Mouse (Mus musculus): ENCODE data around the gene Adamts16. TPM values are rescaled to one million over a fixed set of nuclear protein-coding genes. Genes with fewer than 3 reads are reported as not detected.
A peak's percentile ranks its signal among the peaks of the same experiment; 100 is the strongest.

The Adamts16 gene
- total RNA-seq, 2 experiments from 2014 or later: 0.24 to 0.29 TPM

DNA sequence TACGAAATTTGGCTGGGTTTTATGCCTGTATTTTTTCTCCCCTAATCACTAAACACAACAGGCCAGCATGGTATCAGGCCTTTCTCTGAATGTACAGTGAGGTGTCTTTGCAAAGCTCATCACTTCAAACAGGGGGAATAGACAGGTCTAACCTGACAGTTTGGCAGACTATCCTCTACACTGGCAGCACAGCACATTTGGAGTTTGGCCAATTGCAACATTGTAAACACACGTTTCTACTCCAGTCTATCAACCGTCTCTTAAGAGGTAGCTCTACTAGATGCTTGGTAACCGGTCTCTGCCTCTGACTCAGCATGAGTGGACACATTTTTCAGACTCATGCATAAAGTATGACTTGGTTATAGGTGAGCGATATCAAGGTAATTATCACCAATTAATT is 4.0 kb downstream of the Adamts16 start:
- DNase-seq: no peak
- intact Hi-C loops (cut with DNase I): no loop called here

DNA sequence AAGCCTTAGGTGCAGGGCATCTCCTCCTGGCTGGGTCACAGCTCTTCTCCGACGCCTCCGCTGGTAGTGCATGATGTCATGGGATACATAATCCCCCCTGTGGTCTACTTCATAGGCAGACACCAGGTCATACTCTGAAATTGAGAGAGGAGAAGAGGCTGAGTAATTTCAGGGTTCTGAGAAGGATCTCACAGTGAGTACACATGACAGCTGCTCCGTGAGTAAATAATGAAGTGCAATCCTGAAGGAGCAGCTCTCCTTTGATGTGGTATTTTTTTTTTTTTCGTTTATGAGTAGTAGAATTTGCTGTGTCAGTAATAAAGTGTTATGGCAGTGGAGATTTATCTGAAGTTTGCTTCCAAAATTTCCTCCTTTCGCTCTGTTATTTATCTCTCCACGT is 5.4 kb downstream of the Adamts16 start:
- intact Hi-C loops (cut with DNase I): no loop called here
- DNase-seq: no peak

DNA sequence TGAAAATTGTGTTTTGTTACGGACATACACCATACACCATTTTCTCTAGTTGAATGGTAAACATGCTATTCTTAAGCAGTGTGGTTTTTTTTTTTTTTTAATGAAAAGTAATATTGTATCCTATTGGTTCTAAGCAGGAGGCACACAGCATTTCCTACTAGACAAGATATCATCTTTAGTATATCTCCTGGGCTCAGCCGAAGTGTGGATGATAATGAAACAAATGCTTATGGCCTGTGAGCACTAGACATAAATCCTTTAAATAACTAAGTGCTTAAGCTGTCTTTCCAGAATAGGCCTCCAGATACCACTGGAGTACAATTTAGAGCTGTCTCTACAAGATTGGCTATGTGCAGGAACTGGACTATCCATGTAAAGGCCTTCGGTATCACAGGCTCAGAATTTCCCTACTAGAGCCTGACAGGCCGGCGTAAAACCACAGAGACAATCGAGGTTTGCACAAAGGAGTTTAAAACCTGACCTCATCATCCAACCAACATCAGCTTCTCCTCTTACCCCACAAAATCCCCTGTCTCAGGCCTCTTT is 8.9 kb downstream of the Adamts16 start:
- intact Hi-C loops (cut with DNase I): no loop called here
- no peak for DNase-seq

DNA sequence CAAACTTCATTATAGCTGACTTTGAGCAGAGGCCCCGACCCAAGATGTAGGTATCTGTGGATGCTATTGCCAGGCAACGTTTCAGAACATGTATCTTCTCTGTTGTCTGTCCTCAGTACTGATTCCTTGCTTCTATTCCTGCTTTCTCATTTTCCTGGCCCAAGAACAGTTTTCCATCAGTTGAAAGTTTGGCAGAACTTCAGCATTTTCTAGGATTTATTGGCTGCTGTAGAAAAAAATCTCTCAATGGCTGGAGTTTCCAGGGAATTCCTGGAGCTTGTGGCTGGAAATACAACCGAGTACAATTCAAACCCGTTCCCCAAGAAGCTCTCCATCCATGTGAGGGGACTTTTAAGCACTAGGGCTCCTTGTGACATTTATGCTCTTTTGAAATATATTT is 10.6 kb downstream of the Adamts16 start:
- intact Hi-C loops (cut with DNase I): no loop called here
- DNase-seq: no peak

DNA sequence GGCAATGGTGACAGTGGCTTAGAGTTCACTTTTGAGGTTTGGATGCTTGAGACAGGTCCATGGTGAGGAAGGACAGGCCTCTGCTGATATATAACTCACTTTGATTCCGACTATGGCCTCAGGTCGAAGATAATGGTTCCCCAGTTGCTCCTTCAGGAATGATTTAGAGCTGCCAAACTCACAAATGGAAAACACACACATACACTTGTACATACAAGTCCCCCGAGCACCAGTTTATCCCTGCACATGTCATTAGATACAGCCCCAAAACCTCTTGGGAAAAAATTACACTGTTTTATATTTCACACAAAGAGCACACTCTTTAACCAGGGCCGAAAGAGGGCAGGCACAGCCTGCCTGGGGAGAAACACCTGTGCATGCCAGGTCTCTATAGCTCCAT is 14.1 kb downstream of the Adamts16 start:
- intact Hi-C loops (cut with DNase I): no loop called here
- no peak for DNase-seq

DNA sequence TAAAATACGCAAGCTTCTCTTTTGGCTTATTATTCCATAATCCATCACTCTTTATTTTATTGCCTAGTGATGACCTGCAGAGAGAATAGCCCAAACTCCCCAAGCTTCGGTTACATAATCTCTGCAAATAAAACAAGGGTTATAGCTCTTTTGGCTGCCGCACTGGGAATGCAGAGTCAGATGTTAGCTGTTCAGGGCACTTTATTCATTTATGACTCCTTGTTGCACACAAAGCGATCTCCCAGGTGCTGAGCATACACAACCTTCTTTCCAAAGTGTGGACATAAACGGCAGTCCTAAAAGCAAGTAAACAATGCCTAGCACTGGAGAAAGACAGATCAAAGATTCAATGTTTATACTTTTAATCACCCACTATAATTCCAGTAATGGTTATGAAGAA is 16.3 kb downstream of the Adamts16 start:
- DNase-seq: no peak
- intact Hi-C loops (cut with DNase I): no loop called here

DNA sequence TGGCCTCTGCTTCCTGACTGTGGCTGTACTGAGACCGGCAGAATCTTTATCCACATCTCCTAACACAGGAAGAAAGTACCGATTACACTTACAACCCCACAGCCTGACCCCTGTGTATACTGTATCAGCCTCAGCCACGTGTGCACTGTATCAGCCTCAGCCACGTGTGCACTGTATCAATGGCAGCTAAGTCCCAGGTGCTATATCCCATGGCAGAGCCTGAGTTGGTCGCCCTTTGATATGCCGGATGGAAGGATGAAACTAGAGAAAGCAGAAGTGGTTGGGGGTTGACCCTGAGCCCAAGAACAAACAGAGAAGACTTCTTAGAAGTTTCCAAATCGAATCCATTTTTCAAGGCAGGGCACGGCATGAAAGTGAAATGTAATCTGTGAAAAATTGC is 17.9 kb downstream of the Adamts16 start:
- intact Hi-C loops (cut with DNase I): no loop called here
- DNase-seq: no peak

DNA sequence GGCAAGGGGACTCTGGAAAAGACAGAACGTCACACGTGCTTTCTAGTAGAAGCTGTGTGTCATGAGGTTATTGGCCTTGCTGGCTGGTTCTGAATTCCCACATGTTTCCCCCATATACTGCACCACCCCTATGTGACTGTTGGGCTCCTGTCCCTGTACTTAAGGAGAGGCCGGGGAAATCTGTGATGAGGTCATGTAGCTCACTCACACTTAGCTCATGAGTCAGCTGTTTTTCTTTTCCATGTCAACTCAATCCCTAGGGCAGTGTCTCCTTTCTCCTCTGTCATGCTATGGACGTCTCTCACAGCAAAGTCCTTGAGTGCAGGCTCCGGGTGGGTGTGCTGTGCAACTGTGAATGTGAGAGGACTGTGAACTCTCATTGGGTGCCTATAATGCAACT is 22.6 kb downstream of the Adamts16 start:
- no peak for DNase-seq
- intact Hi-C loops (cut with DNase I): no loop called here

DNA sequence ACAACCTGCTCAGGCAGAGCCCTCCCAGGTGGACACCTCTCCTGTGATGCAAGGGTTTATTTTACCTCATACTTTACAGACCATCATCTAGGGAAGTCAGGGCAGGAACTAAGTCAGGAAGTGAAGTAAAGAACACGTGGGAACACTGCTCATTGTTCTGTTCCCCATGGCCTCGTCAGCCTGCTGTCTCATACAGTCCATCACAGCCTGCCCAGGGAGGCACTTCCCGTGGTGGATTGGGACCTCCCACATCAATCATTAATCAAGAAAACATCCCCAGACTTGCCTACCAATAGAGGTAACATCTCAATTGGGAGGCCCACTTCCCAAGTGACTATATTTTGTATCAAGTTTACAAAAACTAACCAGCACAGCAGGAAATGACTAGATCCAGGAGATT is 27.2 kb downstream of the Adamts16 start:
- no peak for DNase-seq
- intact Hi-C loops (cut with DNase I): no loop called here

DNA sequence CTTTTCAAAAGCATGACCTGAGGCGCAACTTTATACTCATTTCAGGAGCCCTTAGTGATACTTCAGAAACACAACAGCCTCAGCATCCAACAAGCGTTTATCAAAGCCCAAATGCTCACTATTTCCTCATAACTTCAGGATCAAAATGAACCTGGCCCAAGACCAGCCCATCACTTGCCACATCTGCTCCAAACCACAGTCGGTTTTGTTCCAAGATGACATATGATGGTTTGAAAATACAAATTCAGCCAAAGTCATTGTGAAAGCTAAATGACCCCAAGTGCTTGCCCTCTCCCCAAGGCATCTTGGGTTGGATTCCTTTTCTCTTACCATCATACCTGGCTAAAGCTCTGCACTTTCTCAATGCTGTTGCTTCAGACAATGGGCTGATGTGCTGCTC is 36.1 kb downstream of the Adamts16 start:
- DNase-seq: no peak
- intact Hi-C loops (cut with DNase I): no loop called here

DNA sequence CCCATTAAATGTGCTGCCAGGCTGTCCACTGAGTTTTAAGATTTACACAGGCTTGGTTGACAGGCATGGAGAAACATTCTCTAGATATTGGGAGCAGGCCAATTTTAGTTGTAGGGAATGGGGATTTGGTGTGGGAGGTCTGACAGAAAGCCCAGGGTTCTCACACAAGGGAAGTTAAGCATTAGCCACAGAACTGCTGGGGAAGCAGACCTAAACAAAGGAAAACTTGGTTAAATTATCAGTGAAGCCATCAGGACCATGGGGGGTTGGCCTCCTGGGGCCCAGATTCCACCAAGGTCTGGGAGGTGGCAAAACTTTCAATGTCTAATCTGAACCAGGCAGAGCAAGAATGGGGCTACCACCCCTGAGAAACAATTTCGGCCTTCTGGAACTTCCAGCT is 38.8 kb downstream of the Adamts16 start:
- no peak for DNase-seq
- intact Hi-C loops (cut with DNase I): no loop called here

DNA sequence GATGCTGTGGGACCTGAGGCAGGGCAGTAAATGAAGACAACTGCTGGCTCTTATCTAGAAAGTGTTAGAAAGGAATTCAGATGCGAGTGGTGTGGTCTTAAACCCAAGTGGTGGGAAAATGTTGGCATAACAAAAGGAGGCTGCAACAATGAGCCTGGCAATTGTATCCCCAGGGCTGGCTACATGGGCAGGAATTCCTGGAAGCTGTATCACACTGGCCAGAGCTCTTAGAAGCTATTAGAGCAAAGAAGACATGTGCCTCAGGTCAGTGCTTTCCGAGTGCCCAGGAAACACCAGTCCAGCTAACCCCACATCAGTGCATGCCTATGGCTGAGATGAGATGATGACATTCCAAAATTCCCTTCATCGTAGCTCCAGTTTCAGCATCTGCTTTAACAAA is 42.3 kb downstream of the Adamts16 start:
- intact Hi-C loops (cut with DNase I): no loop called here
- DNase-seq: no peak

DNA sequence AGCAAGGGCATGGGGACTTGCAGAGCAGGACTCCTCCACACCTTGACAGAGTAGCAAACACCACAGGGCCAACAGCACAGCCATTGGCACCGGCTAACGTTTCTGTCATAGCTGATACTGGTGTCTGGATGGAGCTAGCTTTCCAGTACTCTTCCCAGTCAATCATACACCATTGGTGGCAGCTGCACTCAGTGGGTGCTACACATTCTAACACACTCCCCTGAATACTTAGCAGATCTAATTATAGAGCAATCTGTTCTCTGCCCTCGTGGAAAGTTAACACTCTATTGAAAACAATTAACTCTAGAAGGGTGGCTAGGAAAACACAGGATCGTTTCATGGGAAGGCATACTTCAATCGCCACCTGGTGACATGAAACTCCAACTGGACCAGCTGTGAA is 43.2 kb downstream of the Adamts16 start:
- DNase-seq: no peak

DNA sequence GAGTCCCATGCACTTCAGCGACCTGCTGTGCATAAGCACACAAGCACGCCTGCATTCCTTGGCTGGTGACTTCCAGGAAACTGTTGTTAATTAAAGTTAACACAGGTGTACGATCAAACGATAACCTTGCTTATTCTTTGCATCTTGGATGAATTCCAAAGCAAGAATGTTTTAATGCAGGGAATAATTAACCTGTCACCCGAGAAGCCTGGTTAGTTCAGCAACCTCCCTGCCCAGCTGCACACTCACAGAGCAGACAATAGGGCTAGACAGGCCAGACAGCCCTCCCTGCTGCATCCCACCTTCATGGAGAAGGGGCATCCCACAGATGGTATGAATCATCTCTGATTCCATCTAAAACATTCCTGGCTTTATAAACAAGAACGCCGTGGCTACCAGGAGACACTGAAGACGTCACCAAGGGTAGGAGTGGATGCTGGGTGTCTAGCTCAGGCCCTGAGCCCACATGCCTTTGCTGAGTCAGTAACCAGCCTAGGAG is 47.5 kb downstream of the Adamts16 start:
- DNase-seq: no peak
- intact Hi-C loops (cut with DNase I): no loop called here

More for the DNA sequence above, 43.2 kb downstream of the Adamts16 start:
- intact Hi-C loops (cut with DNase I): no loop called here

DNA sequence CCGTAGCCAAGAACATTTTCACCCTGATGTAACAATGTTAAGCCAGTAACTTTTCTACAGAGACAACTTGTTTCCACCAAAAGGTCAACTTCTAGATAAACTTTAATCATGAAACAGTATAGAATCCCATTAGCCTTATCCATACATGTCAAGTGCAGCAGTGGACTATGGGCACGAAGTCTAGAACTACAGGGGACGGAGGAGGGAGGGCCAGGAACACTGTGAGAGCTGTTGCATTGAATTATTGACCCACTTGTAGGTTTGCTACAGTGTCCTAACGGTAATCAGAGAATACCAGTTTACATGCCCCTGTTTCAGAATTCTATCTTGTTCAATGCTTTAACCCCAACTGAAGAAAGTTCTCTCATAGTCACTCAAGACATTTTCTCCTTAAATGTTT is 48.0 kb downstream of the Adamts16 start:
- intact Hi-C loops (cut with DNase I): no loop called here
- DNase-seq: no peak

DNA sequence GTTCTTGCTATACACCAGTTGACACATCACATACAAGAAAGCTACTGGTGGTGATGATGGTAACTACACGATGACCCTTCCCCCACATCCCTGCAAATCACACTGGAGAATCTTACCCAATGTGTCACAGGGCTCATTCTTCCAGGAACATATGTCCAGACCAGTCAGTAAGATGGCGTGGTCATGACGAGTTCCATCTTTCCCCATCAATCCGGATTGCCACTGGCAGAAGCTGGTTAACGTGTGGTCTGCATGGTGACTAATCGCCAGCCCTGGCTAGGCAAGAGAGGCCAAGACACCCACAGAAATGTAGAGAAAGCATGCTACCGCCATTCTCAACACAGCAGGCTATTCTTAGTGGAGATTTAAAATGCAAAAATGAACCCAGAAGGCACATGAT is 48.7 kb downstream of the Adamts16 start:
- intact Hi-C loops (cut with DNase I): no loop called here
- DNase-seq: no peak

DNA sequence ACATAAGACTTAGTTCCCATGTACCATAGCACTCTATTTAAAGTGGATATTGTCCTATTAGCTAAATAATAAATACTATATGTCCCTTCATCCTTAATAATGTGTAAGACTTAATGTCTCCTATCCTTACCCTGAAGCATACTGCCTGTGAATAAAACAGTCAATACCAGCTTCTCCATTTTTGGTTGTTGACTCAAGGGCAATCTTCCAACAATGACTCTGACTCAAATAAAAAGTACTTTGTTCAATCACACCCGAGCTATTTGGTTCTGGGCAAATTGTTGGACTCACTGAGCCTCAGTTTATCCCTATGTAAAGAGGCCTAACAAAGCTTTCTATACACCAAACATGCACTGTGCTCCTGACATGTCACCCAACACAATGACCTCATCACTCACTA is 51.8 kb downstream of the Adamts16 start:
- DNase-seq: no peak
- intact Hi-C loops (cut with DNase I): no loop called here

DNA sequence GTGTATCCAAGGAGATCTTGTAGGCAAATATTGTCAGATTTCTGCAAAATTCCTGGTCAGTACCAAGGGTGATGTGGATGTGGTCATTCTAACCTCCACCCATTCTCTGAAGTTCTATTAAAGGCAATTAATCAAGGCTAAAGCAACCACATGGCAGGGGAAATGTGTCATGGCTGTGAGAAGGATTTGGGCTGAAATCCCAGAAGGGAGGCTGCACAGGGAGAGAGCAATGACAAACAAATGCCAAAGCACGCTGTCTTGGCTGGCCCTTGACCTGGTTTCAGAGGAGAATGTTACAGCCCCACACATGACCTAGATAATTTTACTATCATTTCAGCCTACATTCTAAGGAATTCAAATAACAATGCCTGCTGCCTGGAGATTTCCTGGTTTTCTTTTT is 52.6 kb downstream of the Adamts16 start:
- DNase-seq: peak in 1 of 2 experiments; percentile 13
- intact Hi-C loops (cut with DNase I): no loop called here

DNA sequence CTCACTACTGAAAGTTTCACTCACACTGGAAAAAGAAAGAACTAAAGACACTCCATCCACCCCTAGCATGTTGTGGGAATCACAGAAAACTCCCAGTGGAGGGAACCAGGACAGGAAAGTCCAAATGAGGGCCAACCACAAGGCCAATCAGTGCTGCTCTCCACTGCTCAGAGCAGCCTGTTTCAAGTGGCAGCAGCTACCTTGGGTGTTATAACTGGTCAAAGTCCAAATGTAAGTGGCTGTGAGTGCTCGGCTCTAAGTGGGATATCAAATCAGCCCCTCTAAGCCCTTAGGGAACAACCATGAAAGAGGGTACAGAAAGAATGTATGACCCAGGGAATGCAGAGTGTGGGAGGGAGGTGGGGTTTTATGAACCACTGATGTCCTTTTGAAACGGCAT is 56.5 kb downstream of the Adamts16 start:
- DNase-seq: no peak
- intact Hi-C loops (cut with DNase I): no loop called here

DNA sequence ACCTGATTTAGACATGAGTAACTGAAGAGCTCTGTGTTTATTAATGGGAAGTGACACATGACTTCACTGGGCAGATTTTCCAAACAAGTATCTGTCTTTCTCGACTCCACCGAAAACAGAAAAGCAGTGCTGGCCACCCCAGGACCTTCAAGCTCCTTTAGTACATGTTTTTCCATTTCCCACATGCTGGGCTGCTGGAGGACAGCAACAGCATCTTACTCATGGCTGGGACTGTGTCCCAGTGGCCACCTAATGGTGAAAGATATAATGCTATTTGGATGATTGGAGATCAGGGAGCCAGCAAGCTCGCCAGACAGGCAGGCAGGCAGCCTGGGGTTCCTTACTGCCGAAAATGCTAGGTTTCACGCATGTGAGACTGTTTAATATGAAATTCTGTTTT is 57.5 kb downstream of the Adamts16 start:
- peak in 1 of 2 experiments; percentile 16 for DNase-seq

DNA sequence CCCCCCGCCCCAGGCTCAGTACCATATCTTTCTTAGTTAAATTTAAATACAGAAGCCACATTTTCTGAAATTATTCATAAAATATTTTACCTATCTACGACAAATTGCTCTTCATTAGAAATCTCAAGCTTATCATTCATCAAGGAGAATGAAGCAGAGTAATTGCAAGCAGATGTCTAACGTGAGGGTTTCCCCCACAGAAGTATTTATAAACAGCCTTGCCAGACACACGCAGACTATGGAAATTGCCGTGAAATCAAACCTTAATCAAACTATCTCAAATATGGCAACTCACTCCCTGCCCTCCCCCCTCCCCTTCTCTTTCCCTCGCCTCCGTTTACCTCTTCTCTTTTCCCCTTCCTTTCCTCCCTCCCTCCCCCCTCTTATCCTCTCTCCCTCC is 61.8 kb downstream of the Adamts16 start:
- DNase-seq: no peak
- intact Hi-C loops (cut with DNase I): no loop called here

More for the DNA sequence above, 57.5 kb downstream of the Adamts16 start:
- intact Hi-C loops (cut with DNase I): no loop called here

DNA sequence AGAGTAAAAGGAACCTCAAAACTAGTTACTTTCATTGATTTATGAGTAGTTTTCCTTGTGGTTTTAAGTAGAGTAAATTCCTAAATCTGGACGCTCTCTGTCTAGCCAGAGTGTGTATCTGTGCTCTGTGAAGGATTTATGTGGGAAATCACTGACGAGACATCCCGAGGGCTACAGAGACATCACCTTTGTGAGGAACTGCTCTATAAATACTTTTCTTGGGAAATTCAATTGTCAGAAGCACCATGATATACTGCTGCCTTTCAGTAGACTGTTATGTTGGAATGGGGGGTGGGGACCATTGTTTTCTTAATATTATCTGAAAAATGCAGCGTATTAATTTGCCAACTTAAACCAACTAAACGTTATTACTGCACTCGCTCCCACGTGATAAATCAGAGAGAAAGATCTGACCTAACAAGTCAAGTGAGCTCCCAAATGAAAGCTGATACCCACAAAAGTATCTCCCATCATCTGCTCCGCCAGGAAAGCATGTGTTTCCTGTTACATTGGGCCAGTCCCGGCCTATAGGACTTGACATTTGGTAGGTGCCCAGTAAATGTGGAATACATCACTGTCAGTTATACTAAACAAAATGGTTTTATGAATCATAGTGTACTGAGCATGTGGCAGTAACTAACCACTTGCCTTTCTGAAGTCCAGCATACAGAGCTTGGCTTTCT is 62.6 kb downstream of the Adamts16 start:
- intact Hi-C loops (cut with DNase I): no loop called here

DNA sequence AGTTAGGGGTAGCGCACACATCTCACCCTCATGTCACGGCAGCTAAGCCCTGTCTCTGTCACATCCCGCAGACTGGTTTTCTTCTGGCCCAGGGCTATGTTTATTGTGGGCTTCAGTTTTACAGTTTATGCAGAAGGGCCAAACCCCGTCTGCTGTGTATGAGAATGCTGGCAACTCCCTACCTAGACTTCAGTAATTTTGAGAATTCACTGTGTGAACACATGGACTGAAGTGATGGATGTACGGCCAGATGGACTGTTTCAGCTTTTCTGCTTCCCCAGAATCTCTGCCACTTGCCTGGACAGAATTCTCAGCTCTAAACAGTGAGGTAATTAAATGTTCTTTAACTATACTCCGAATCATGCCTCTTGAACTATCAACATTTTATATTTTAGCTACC is 70.5 kb downstream of the Adamts16 start:
- DNase-seq: no peak
- intact Hi-C loops (cut with DNase I): no loop called here

More for the DNA sequence above, 62.6 kb downstream of the Adamts16 start:
- no peak for DNase-seq

Data from heart, postnatal 14 days (tissue).